Mouse (Mus musculus): ENCODE data around the gene Pde4d.

Gene Pde4d

DNA sequence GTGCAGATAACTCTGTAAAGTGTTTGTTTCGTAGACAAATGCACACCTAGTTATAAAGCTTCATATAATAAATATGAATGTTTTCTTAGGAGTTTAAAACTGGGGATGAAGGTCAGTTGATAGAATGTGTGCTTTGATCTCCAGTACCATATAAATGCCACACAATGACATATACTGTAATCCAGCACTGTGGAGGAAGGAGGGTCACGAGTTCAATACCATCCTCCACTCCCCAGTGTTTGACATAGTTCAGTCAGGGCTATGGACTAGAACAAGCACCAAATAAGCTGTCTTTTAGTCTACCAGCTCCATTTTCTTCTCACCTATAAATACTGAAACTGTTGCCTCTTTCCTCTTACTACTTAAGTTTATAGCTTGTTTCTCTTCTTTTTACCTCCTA lies 1357.3 kb downstream of the Pde4d start:
- CTCF ChIA-PET = interaction anchor here in 1 of 4 experiments (1.1 kb wide), 1 partner anchor 101 kb away, joined by 4 read pairs; no protein-coding TSS in a partner anchor
- POLR2A ChIA-PET = interaction anchor here in 2 of 4 experiments (1.0 to 1.6 kb wide), 3 partner anchors 9 to 100 kb away, joined by 3 to 4 read pairs (median 3); no protein-coding TSS in a partner anchor

DNA sequence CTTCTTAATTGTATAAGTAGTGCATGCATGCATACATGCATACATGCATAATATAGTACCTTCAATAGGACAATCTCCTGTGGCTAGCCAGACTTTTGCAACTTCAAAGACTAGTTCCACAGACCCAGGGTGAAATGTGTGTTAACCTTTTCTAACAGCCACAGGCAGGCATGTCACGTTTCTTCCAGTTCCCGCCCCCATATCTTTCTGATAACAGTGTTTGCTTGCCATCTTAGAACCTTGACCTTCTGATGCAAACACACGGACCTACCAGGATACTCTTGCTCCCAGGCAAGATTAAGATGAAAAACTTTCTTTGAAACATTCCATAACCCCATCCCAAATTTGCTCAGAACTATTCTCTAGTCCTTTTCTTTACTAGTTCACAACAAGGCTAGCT lies 1357.7 kb downstream of the Pde4d start:
- CTCF ChIA-PET = interaction anchor here in 1 of 4 experiments (1.1 kb wide), 1 partner anchor 100 kb away, joined by 4 read pairs; no protein-coding TSS in a partner anchor
- POLR2A ChIA-PET = interaction anchor here in 2 of 4 experiments (1.0 to 1.6 kb wide), 3 partner anchors 9 to 100 kb away, joined by 3 to 4 read pairs (median 3); no protein-coding TSS in a partner anchor

DNA sequence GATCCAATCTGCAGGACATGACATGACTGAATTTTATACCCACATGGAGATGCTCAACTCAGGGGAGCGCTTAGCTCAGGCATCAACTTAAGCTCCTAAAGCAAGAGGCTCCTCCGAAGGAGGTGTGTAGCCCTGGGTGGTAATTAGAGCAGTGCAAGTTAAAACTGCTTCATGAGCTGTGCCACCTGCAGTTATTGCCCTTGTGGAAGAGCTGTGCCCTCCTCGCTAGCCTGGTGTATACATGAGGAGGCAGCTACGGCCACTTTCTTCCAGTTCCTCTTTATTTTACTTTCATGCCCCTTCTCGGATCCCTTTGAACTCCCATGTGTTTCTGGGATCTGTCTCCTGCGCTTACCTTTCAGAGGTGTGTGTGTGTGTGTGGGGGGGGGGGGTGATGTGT lies 1358.3 kb downstream of the Pde4d start:
- POLR2A ChIA-PET = interaction anchor here in 3 of 4 experiments (0.6 to 1.6 kb wide), 6 partner anchors 10 to 232 kb away, joined by 3 to 6 read pairs (median 3); no protein-coding TSS in a partner anchor

DNA sequence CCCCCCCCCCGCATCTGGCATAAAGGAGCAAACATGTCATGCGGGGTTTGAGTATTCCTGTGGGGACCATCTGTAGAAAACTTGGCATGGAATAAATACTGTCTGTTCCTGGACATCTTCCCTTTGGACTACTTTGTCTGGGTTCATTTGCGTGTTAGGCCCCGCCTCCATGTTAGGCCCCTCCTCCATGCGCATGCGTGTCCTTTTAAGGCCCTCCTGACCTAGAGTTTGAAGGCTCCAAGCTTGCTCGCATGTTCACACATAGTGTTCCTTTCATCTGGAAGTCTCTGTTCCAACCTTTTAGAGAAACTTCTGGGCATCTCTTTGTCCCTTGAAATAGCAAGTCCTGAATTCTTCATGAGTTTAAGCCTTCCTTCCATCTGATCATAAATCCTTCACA lies 1359.2 kb downstream of the Pde4d start:
- POLR2A ChIA-PET = interaction anchor here in 2 of 4 experiments (0.7 to 1.4 kb wide), 7 partner anchors 12 to 227 kb away, joined by 3 to 6 read pairs (median 3); no protein-coding TSS in a partner anchor
- CTCF ChIA-PET = interaction anchor here in 2 of 4 experiments (0.6 to 0.7 kb wide), 2 partner anchors 465 to 558 kb away, joined by 3 to 4 read pairs; no protein-coding TSS in a partner anchor

More for the DNA sequence above, 1358.3 kb downstream of the Pde4d start:
- CTCF ChIA-PET = interaction anchor here in 1 of 4 experiments (1.1 kb wide), 1 partner anchor 100 kb away, joined by 4 read pairs; no protein-coding TSS in a partner anchor

DNA sequence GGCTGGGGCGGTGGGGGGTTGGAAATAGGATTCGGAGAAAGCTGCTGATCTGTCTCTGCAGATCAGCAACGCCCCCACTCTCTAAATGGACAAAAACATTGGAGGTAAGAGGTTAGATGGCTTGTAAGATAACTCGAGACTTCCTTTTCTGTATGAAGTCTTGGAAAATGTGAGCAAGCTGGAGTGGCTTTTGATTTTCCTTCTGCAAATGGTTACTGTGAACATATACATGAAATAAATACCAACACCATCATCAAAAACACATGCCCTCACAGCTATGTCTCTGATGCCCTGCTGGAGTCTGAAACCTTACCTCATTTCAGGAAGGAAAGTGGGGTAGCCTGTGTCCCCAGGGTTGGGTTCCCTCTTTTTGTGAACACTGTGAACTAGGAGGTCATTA lies 1359.9 kb downstream of the Pde4d start:
- POLR2A ChIA-PET = interaction anchor here in 1 of 4 experiments (0.9 to 1.4 kb wide), 5 partner anchors 11 to 34 kb away, joined by 3 to 4 read pairs (median 3); no protein-coding TSS in a partner anchor

DNA sequence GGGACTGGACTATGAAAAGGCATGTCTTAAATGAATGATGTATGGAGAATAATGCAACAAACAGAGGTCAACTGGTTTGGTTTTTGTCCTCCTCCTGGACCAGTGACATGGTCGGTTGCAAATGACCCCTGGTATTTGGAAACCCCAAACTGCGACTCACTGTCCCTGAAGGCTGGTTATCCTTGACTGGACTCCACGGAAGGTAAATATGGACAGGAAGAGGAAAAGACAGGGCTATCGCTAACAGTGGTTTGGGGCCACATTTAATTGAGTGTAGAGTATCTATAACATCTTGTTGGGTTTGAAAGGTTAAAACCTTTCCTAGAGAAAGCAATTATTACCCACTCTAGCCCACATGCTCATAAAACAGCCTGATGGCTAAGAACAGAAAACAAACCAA lies 1364.2 kb downstream of the Pde4d start:
- ChIA-PET POLR2A (interaction anchor here in 1 of 4 experiments (1.4 kb wide), 1 partner anchor 12 kb away, joined by 3 read pairs; no protein-coding TSS in a partner anchor), CTCF (no interaction called here)

More for the DNA sequence above, 1359.9 kb downstream of the Pde4d start:
- CTCF ChIA-PET = interaction anchor here in 1 of 4 experiments (0.7 kb wide), 1 partner anchor 558 kb away, joined by 3 read pairs; no protein-coding TSS in a partner anchor

DNA sequence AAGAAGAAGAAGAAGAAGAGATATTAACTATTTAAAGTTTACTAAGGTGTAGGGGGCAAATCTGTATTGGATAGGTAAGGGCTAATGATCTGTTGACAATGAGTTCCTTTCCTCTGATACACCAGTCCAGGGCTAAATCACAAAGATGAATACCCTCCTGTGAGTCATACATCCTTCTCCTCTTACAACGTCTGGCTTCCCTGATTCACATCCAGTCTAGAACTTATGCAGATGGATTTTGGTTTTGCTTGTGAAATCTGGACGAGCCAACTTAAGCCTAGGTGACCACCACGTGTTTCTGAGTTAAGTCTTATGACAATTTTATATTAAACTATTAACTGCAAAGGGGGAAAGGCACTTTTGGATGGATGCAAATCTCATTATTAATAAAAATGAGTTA lies 1369.3 kb downstream of the Pde4d start:
- POLR2A ChIA-PET = no interaction called here
- CTCF ChIA-PET = no interaction called here

DNA sequence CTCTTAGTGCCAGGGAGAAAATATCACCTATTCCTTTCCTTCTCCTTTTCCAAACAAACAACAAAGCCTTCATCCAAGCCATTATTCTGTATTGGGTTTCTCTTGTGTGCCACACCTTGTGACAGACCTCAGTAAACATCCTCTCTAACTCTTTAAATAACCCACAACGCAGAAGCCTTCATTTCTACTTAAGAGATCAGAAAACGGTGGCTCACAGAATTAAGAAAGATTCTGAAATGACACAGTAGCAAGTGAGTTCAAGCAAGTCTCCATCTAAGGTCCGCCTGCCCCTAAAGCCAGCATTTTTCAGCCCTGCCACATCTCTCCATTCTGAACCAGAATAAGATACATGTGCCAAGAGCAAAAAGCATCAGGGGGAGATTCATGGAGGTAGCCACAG lies 1370.4 kb downstream of the Pde4d start:
- CTCF ChIA-PET = no interaction called here
- POLR2A ChIA-PET = no interaction called here

DNA sequence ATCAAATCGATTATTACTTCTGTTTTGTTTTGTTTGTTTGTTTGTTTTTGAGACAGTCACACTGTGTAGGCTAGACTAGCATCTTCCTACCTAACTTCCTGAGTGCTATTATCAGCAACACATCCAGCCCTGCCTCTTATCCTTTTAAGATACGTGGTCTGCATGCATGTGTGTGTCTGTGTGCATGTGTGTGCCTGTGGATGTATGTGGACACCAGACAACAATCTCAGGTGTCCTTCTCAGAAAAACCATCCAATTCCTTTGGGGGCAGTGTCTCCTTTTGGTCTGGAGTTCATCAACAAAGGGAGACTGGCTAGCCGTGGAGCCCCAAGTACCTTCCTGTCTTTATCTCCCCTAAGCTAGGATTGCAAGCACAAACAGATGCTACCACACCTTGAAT lies 1371.1 kb downstream of the Pde4d start:
- ChIA-PET CTCF (no interaction called here), POLR2A (interaction anchor here in 1 of 4 experiments (1.2 kb wide), 1 partner anchor 11 kb away, joined by 3 read pairs; no protein-coding TSS in a partner anchor)

DNA sequence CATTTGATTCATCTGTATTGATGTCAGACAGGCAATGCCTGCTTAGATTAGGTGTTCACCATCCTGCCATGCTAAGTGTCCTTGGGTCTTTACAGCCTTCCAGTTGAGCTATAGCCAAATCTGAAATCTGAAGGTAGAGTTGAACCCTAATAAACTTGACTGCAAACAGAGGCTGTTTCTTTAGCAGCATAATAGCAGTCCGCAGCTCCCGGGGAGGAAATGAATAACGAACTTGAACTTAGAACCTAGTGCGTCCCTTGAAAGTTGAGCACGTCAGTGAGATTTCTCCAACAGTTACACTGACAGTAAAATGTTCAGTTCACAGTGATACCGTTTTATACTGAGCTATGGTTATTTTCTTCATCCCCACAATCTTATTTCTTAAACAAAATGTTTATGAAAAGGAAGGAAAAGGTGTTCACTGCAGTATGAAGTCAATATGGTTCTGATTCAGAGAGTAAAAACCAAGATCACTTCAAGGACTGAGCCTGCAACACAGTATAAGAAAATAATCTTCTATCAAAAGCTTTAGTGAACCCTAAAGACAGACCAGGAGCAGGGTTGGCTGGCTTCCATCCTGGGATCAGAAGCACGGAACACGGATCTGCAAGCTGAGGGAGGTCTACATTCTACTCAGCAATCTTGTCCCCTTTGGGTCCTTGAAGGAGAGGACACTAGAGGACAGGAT lies 1372.1 kb downstream of the Pde4d start:
- ChIA-PET CTCF (interaction anchor here in 3 of 4 experiments (0.5 to 1.0 kb wide), 4 partner anchors 46 to 216 kb away, joined by 3 to 4 read pairs (median 3); no protein-coding TSS in a partner anchor), POLR2A (interaction anchor here (0.6 to 2.7 kb wide), 17 partner anchors 9 to 342 kb away, joined by 3 to 11 read pairs (median 4); no protein-coding TSS in a partner anchor)

DNA sequence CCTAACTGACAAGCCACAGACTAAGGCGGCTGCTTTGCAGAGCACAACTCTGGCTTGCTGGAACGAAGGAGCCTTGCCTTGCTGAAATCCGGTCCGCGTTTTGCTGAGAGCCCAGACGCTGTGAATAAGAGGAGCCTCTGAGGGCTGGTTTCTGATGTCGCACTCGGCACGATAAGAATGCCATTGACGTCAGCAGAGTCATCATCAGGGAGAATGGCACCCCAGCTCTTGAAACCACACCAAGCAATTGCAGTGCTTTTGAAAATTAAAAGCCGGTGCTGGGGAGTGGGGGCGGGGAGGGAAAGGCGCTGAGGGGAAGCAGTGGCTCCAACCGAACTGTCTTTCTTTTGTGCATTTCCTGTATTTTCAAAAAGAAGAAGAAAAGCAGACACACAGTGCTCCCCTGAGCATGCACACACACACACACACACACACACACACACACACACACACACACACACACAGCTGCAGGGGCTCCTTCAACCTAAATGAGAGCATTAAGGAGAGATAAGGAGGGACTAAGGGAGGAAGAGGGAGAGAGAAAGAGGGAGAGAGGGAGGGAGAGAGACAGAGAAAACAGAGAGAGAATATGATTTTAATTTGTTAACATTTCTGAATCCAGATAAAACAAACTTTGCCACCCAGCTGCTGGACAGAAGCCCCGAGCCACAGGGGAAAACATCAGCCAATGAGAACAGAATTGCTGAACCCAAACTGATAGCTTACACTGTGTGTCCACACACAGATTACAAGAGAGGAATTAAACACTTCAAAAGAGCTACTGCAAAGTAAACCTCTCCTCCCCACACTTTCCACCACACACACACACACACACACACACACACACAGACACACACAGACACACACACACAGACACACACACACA lies 1372.9 kb downstream of the Pde4d start:
- ChIA-PET CTCF (interaction anchor here in 3 of 4 experiments (0.5 to 1.2 kb wide), 5 partner anchors 46 to 492 kb away, joined by 3 to 4 read pairs (median 3); no protein-coding TSS in a partner anchor), POLR2A (interaction anchor here (0.5 to 4.2 kb wide), 24 partner anchors 8 to 561 kb away, joined by 3 to 22 read pairs (median 4); no protein-coding TSS in a partner anchor)

DNA sequence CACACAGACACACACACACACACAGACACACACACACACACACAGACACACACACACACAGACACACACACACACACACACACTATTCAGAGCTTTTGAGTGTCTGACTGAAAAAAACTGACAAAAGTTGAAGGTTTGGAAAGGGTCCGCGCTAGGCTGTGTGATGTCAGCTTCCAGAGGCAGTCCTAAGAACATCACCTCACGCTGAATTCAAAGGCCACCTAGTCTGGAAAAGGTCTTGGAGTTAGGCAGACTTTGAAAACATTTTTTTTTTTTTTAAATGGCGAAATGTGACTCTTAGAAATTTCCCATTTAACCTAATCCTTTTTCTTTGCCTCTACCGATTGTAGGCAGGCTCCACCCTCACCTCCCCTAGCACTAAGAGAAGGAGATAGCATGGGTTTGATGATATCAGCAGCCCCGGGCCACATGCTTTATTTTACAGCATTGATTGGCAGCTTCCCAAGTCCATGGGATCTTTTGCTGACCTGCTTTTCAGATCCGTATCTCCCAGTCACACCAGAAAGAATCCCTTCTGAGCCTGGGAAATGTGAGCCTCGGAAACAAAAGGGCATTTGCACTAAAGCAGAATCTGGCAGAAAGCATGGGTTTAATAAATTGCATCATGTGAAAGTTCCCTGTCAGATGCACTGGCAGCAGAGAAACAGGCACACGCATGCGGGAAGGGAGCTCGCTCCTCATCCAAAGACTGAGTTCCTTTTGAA lies 1373.7 kb downstream of the Pde4d start:
- ChIA-PET CTCF (interaction anchor here in 2 of 4 experiments (0.7 to 1.2 kb wide), 2 partner anchors 84 to 493 kb away, joined by 3 read pairs; no protein-coding TSS in a partner anchor), POLR2A (interaction anchor here in 3 of 4 experiments (0.5 to 4.2 kb wide), 11 partner anchors 12 to 196 kb away, joined by 3 to 22 read pairs (median 5); no protein-coding TSS in a partner anchor)

DNA sequence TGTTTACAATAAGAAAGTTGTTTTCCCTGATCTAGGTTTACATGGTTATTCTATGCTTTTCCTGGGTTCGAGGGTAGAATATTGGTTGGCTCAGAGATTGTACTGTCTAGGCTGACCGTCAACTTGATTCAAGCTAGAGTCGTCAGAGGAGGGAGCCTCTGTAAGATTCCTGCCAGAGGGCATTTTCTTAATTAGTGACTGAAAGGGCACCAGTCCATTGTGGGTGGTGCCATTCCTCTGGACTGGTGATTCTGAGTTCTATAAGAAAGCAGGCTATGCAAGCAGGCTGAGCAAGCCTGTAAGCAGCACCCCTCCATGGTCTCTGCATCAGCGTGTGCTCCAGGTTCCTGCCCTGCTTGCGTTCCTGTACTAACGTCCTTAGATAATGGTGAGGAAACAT lies 1376.1 kb downstream of the Pde4d start:
- CTCF ChIA-PET = interaction anchor here in 1 of 4 experiments (0.7 kb wide), 1 partner anchor 78 kb away, joined by 3 read pairs; no protein-coding TSS in a partner anchor
- POLR2A ChIA-PET = interaction anchor here in 1 of 4 experiments (0.9 to 4.2 kb wide), 4 partner anchors 9 to 47 kb away, joined by 3 to 22 read pairs (median 4); no protein-coding TSS in a partner anchor

DNA sequence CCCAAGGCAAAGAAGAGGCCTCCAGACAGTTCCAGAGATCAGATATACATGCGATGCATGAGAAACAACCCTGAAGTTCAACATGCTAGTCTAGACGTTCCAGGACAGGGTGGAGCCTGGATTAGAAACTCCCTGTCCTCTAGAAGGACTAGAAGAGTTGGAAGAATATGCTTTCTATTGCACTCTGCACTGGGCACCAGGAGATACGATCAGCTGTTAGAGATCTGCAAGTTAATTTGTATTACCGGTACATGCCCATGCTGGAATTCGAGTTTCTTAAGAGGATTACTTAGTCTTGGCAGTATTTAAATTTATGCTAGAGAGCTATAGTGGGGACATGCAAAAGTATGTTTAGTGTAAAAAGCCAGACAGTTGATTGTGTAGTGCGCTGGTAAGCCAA lies 1377.6 kb downstream of the Pde4d start:
- CTCF ChIA-PET = interaction anchor here in 2 of 4 experiments (0.6 to 1.0 kb wide), 2 partner anchors 80 to 143 kb away, joined by 3 to 7 read pairs; no protein-coding TSS in a partner anchor
- POLR2A ChIA-PET = interaction anchor here (0.6 to 2.9 kb wide), 20 partner anchors 11 to 1615 kb away, joined by 3 to 20 read pairs (median 5); no protein-coding TSS in a partner anchor

DNA sequence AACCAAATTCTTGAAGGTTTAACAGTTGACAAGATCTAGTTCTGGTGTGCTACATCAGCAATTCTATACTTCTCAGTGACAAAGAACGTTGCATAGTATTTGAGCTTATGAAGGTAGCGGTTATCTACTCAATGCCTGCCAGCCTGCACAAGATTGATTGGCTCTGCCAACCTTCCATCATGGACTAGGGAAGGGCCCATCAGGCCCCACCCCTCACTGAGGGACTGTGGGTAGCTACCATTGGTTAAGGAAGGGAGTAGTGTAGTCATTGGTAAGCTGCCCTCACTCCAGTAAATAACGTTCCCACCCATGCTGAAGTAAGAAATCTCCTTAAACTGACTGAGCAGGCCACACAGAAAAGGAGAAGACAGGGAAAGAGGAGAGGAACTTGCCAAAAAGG lies 1378.2 kb downstream of the Pde4d start:
- CTCF ChIA-PET = interaction anchor here in 2 of 4 experiments (0.6 to 1.0 kb wide), 2 partner anchors 80 to 143 kb away, joined by 3 to 7 read pairs; no protein-coding TSS in a partner anchor
- POLR2A ChIA-PET = interaction anchor here (0.6 to 2.9 kb wide), 25 partner anchors 10 to 1616 kb away, joined by 3 to 20 read pairs (median 4); no protein-coding TSS in a partner anchor

DNA sequence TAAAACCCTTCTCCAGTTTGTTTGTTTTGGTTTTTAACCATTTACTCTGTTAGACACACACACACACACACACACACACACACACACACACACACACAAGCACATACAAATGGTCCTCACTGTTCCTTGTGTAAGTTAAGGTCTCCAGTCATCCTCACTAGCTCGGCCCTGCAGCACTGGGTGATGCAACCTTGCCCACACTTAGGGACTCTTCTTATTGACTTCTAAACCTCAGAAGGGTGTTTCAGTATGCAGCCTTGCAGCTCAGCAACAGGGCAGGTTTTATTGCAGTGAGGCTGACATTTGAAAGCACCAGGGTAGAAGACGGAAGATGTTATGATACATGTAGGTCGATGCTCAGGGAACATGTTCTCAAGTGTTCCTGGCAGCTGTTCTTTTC lies 1379.7 kb downstream of the Pde4d start:
- CTCF ChIA-PET = no interaction called here
- POLR2A ChIA-PET = interaction anchor here in 3 of 4 experiments (0.7 to 2.9 kb wide), 8 partner anchors 9 to 141 kb away, joined by 3 to 20 read pairs (median 4); no protein-coding TSS in a partner anchor

DNA sequence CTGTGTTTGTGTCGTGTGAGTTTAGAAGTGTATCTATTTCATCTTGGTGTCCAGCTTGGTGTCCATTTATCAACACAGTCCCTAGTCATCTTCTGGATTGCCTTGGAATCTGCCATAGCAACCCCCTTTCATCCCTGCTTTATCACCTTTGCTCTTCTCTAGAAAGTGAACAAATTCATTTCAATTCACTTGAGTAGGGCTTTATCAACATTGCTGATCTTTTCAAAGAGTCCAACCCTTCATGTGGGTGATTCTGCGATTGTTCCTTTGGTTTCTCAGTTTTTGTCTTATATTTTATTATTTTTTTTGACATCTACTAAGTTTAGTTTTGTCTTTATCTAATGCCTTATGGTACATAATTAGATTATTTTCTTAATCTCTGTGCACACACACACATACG lies 1385.2 kb downstream of the Pde4d start:
- POLR2A ChIA-PET = interaction anchor here in 1 of 4 experiments (0.6 to 1.5 kb wide), 4 partner anchors 9 to 22 kb away, joined by 3 to 5 read pairs (median 4); no protein-coding TSS in a partner anchor
- CTCF ChIA-PET = no interaction called here
